Mouse (Mus musculus) hindbrain, embryonic 14.5 days (tissue): ENCODE data around the gene Fance. TPM values are rescaled to one million over a fixed set of nuclear protein-coding genes. Genes with fewer than 3 reads are reported as not detected.

Source experiments
- ATAC-seq: fragments of 200-750 bp; cut with Nextera tagmentation; 2 replicates; pipeline ENCODE4 v1.8.0; 2017; ENCODE audit warnings: moderate number of reproducible peaks, mild to moderate bottlenecking, moderate TSS enrichment, moderate library complexity; ENCODE audit not compliant: low FRiP score
- DNase-seq: peaks from one replicate; pipeline ENCODE4 v3.0.0-alpha.2; 2015; ENCODE audit warnings: low spot score
- H3K27ac ChIP-seq: fragments of 300-500 bp; sonication (generic); 2 replicates; pipeline ENCODE4 v1.5.1; 2014; ENCODE audit warnings: mild to moderate bottlenecking, moderate library complexity
- H3K27me3 ChIP-seq: fragments of 300-500 bp; sonication (generic); 2 replicates; pipeline ENCODE4 v1.6.1; 2014; ENCODE audit warnings: mild to moderate bottlenecking, low read length, mixed read lengths; ENCODE audit not compliant: control insufficient read depth, insufficient read depth
- H3K36me3 ChIP-seq: fragments of 300-500 bp; sonication (generic); replicated peaks from 2 replicates; pipeline ENCODE4 v1.6.1; 2014; ENCODE audit not compliant: control insufficient read depth, insufficient read depth
- H3K4me1 ChIP-seq: fragments of 300-500 bp; sonication (generic); replicated peaks from 2 replicates; pipeline ENCODE4 v1.6.1; 2014; ENCODE audit warnings: antibody characterized with exemption, low read length, mixed read lengths; ENCODE audit not compliant: control insufficient read depth, insufficient read depth
- H3K4me2 ChIP-seq: fragments of 300-500 bp; sonication (generic); replicated peaks from 2 replicates; pipeline ENCODE4 v1.6.1; 2014; ENCODE audit warnings: mild to moderate bottlenecking, moderate library complexity
- H3K4me3 ChIP-seq: fragments of 300-500 bp; sonication (generic); replicated peaks from 2 replicates; pipeline ENCODE4 v1.5.1; 2014; ENCODE audit warnings: mild to moderate bottlenecking, low read length
- H3K9ac ChIP-seq: fragments of 300-500 bp; sonication (generic); 2 replicates; pipeline ENCODE4 v1.6.1; 2014
- H3K9me3 ChIP-seq: fragments of 300-500 bp; sonication (generic); 2 replicates; pipeline ENCODE4 v1.6.1; 2016; ENCODE audit warnings: low read length; ENCODE audit not compliant: control insufficient read depth
- WGBS: fragments of 180-500 bp; shearing (Covaris S2); extraction: QIAGEN DNeasy Blood & Tissue Kit; methylation state at CpG from one replicate; pipeline ENCODE4 v1.1.7; 2014; 5-methylcytosine and 5-hydroxymethylcytosine counted together
- polyA plus RNA-seq: library from polyadenylated mRNA; unstranded; fragments of >200 nt; fragmentation: Nextera tagmentation; extraction: Ambion mirVana; gene quantifications from 2 replicates; pipeline ENCODE4 v1.2.1, GENCODE M21; 2014

Fance gene
- 22.0 and 22.6 TPM in 2 replicates for polyA plus RNA-seq

GRCm38 (mm10) chr17:28313212-28313879, at the start of gene Fance:
Gene Fance (plus strand): TSS chr17:28313519.
- 0% methylated on average over 62 of the region's 69 CpGs for WGBS

GRCm38 (mm10) chr17:28267251-28267650, 46.1 kb upstream of the Fance start:
- no peaks in the 10 kb centered on the region for H3K27me3 ChIP-seq
- no peak overlapping the region for H3K9ac ChIP-seq
- H3K4me1 ChIP-seq = no peaks in the 10 kb centered on the region
- ATAC-seq (no peak), DNase-seq (no peak)
- H3K4me3 ChIP-seq = no peak overlapping the region
- 93% methylated on average over 5 of the region's 5 CpGs for WGBS
- H3K27ac ChIP-seq = no peak overlapping the region
- H3K36me3 ChIP-seq = no peaks in the 10 kb centered on the region
- H3K9me3 ChIP-seq = no peaks in the 10 kb centered on the region
- no peak overlapping the region for H3K4me2 ChIP-seq

More at GRCm38 (mm10) chr17:28313212-28313879, at the start of gene Fance:
- DNase-seq = peak; percentile 97
- H3K36me3 ChIP-seq = peaks cover 27% of the 10 kb centered on the region
- H3K9me3 ChIP-seq = no peaks in the 10 kb centered on the region
- H3K4me3 ChIP-seq = peak within 1 kb of the TSS; percentile 71
- peak within 1 kb of the TSS; percentile 72 for H3K4me2 ChIP-seq
- H3K27me3 ChIP-seq = no peaks in the 10 kb centered on the region
- peak; percentile 98 for ATAC-seq
- H3K4me1 ChIP-seq = peaks cover 12% of the 10 kb centered on the region
- H3K27ac ChIP-seq = peak within 1 kb of the TSS; percentile 82
- H3K9ac ChIP-seq = peak within 1 kb of the TSS; percentile 79

DNA sequence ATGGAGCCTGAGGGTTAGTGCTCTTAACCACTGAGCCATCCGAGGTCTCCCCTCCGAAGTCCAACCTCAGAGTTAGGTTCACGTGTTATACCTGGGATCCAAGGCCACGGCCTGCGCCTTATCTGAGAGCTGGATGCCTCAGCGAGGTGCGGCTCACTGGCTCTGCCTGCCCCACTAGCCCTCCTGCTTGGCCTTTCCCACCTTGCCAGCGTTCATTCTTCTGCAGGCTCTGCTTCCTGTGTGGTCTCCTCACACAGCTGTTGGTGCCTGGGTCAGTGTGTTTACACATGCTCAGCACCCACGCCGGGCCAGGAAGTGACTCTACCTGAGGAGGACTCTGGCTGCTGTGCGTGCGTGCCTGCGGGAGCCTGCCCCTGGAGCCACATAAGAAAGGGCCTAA, 43.2 kb upstream of the Fance start:
- Histone ChIP-seq H3K36me3 (no peaks in the 10 kb centered on the region), H3K4me3 (no peak overlapping the region), H3K9me3 (no peaks in the 10 kb centered on the region), H3K4me2 (no peak overlapping the region), H3K27ac (no peak overlapping the region), H3K4me1 (no peaks in the 10 kb centered on the region), H3K27me3 (no peaks in the 10 kb centered on the region), H3K9ac (no peak overlapping the region)
- 82% methylated on average over 13 of the region's 13 CpGs for WGBS
- no peak for DNase-seq
- no peak for ATAC-seq

- Histone ChIP-seq H3K4me1 (no peaks in the 10 kb centered on the region), H3K36me3 (no peaks in the 10 kb centered on the region), H3K27me3 (no peaks in the 10 kb centered on the region), H3K4me2 (no peak overlapping the region), H3K9ac (no peak overlapping the region), H3K27ac (no peak overlapping the region), H3K4me3 (no peak overlapping the region), H3K9me3 (no peaks in the 10 kb centered on the region)
- DNase-seq (no peak), ATAC-seq (no peak)
- WGBS = 81% methylated on average over 12 of the region's 12 CpGs
These were observed 41.6 kb upstream of the Fance start for GRCm38 (mm10) chr17:28271537-28272266.

DNA sequence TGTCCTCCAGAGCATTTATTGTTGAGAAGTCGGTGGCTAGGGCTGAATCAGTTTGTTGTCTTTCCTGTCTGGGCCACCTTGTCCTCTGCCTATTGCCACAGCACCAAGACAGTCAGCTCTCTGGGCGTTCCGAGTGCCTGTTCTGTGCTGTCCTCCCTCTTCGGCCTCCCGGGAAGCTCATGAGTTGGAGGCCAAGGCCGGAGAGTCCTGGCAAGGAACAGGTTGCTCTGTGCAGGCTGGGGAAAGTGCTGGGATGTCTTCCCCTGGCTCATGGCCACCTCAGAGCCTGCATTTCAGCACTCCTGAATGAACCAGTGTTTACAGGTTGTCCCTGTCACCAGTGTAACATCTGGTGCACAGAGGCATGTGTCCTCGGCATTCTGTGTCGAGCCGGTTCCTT, 41.0 kb upstream of the Fance start:
- no peak overlapping the region for H3K27ac ChIP-seq
- no peaks in the 10 kb centered on the region for H3K4me1 ChIP-seq
- no peak overlapping the region for H3K4me2 ChIP-seq
- no peaks in the 10 kb centered on the region for H3K9me3 ChIP-seq
- WGBS = 81% methylated on average over 9 of the region's 9 CpGs
- H3K9ac ChIP-seq = no peak overlapping the region
- no peak for DNase-seq
- H3K36me3 ChIP-seq = no peaks in the 10 kb centered on the region
- no peak overlapping the region for H3K4me3 ChIP-seq
- H3K27me3 ChIP-seq = no peaks in the 10 kb centered on the region
- ATAC-seq = no peak

DNA sequence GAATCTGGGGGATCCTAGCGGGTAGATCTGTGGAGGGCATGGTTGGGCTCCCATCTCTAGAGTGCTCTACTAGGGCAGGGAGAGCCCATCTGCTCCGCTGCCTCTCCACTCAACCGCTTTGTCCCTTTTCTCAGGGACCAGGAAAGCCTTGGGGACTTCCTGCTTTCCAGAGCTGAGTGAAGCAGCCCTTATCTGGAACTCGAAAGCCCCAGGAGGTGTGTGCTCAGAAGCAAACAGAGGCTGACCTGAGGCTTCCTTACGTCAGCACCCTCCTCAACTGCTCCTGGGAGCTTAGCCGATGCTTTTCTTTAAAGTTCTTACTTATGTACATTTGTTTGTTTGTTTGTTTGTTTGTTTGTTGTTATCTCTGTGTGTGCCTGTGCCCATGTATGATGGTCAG, 40.5 kb upstream of the Fance start:
- H3K4me3 ChIP-seq = no peak overlapping the region
- no peak overlapping the region for H3K4me2 ChIP-seq
- H3K4me1 ChIP-seq = no peaks in the 10 kb centered on the region
- no peaks in the 10 kb centered on the region for H3K36me3 ChIP-seq
- no peak overlapping the region for H3K9ac ChIP-seq
- WGBS = 78% methylated on average over 6 of the region's 6 CpGs
- no peak overlapping the region for H3K27ac ChIP-seq
- no peaks in the 10 kb centered on the region for H3K9me3 ChIP-seq
- ATAC-seq = no peak
- DNase-seq = no peak
- H3K27me3 ChIP-seq = no peaks in the 10 kb centered on the region

DNA sequence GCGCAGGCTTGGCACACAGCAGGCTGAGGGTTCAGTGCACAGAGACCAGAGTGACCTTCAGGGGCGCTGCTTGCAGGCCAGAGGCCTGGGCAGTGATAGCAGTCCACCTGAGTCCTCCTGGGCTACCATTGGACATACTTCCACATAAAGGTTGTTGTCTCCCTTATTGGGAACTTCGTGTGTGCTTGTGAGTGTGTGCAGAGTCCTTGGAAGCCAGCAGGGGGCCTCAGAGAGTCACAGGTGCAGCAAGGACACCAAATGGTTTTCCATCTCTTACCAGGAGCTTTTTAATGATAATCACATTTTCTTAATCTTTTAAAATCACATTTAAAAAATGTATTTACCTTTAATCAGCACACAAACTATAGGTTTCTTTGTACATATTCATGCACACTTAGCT, 38.6 kb upstream of the Fance start:
- Histone ChIP-seq H3K4me3 (no peak overlapping the region), H3K9me3 (no peaks in the 10 kb centered on the region), H3K4me2 (no peak overlapping the region), H3K27ac (no peak overlapping the region), H3K9ac (no peak overlapping the region), H3K27me3 (no peaks in the 10 kb centered on the region), H3K4me1 (no peaks in the 10 kb centered on the region; the same call in 1 of the 2 replicates), H3K36me3 (no peaks in the 10 kb centered on the region)
- 77% methylated on average over 3 of the region's 3 CpGs for WGBS
- DNase-seq (no peak), ATAC-seq (no peak)

GRCm38 (mm10) chr17:28277226-28277625, 36.1 kb upstream of the Fance start:
- DNase-seq (no peak), ATAC-seq (no peak)
- Histone ChIP-seq H3K4me2 (no peak overlapping the region), H3K9me3 (no peaks in the 10 kb centered on the region), H3K4me1 (no peaks in the 10 kb centered on the region; the same call in 1 of the 2 replicates), H3K4me3 (no peak overlapping the region), H3K9ac (no peak overlapping the region), H3K27me3 (no peaks in the 10 kb centered on the region), H3K27ac (no peak overlapping the region), H3K36me3 (no peaks in the 10 kb centered on the region)
- 83% methylated on average over 14 of the region's 14 CpGs for WGBS

GRCm38 (mm10) chr17:28277721-28278120, 35.6 kb upstream of the Fance start:
- 64% methylated on average over 10 of the region's 10 CpGs for WGBS
- Histone ChIP-seq H3K27ac (no peak overlapping the region), H3K4me2 (no peak overlapping the region), H3K4me1 (no peaks in the 10 kb centered on the region; the same call in 1 of the 2 replicates), H3K27me3 (no peaks in the 10 kb centered on the region), H3K9me3 (no peaks in the 10 kb centered on the region), H3K9ac (no peak overlapping the region), H3K36me3 (no peaks in the 10 kb centered on the region), H3K4me3 (no peak overlapping the region)
- DNase-seq (no peak), ATAC-seq (no peak)
